Mouse (Mus musculus) spleen, postnatal 36 days (tissue): ENCODE measurements around the gene Ppp1r26.

Experiments used
- DNase-seq, 2 experiments: peaks; one replicate each; pipeline ENCODE4 v3.0.0; 2022; ENCODE audit warnings: low spot score in 2 of 2, mixed read lengths in 1 of 2

Ppp1r26 gene

DNA sequence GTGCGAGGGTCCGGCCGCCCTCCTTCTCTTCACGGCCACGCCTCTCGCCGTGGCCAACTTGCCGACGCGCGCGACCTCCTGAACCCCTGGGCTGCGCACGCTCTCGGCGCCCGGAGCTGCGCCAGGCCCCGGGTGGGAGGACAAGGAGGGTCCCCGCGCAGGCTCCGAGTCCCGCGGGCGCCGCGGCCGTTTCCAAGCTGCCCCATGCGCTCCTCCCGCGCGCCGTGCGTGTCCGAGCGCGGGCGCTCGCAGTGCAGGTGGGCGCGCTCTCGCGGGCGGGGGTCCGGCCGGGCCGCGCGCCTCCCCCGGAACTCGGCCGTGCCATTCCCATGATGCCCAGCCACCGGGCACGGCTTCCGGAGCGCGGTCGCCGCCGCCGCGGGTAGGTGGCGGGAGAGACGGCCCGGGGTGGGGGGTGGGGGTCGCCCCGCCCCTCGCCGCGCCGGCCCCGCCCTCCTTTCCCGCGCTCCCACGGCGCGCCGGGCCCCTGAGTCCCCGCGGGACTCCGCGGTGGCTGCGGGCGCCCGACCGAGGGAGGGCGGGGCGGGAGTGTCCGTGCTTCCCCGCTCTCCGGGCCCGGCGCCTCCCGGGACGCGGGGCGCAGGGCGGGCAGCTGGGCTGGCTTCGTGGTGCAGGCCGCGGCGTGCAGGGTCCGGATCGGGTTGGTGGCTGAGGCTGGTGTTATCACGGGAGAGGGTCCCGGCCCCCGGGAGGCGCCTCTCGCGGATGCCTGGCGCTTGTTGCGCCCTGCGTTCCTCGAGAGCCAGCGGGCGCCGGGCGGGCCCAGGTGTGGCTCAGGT is at the start of gene Ppp1r26:
Gene Ppp1r26 (plus strand): TSS at position 286 of the 800 bp plus-strand sequence.
- no peak for DNase-seq

DNA sequence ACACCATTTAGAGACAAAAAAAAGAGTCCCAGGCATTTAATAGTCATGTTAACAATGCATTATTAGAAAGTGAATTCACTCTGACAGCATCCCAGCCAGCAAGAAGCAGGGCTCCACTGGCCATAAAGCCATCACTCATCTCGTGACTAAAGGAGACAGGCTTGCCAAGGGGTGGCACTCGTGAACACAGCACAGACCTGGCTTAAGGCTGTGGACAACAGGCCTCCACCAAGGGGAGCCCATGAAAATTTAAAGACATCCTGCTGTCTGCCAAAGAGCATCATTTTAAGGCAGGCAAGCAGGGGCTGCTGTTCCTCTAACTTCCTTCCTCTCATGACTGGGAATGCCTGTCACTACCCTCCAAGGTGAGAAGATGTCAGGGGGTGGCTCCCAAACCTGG is 49.7 kb upstream of the Ppp1r26 start:
- DNase-seq, result no peak

DNA sequence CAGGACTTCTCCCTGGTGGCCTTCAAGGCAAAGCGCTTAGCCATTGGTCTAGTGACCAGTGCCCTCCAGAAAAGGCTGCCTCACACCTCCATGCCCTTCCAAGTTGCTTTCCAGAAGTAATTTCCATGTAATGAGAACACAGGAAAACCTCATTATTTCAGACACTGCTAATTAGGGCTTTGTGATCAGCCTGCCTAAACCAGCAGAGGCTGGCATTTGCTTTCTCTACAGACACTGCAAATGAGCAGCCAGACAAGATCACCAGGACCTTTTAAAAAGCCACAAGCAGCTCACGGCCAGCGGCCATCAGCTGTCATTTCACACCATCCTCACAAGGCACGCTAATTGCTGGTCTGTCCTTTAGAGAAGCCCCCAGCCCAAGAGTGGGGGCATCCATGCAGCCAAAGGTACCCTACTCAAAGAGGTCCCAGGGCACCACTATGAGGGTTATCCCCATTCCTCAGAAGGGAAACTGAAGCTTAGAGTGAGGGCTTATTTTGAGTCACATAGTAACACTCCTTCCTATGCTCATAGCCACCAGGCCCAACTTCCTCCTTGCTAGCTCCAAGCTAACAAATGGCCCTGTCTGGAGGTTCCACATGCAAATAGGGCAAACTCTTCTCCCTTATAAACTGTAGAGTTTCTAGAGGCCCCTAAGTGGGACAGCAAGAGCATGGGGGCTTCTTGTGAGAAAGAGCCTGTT is 49.0 kb upstream of the Ppp1r26 start:
- peak in 1 of 2 experiments; percentile 3 for DNase-seq

DNA sequence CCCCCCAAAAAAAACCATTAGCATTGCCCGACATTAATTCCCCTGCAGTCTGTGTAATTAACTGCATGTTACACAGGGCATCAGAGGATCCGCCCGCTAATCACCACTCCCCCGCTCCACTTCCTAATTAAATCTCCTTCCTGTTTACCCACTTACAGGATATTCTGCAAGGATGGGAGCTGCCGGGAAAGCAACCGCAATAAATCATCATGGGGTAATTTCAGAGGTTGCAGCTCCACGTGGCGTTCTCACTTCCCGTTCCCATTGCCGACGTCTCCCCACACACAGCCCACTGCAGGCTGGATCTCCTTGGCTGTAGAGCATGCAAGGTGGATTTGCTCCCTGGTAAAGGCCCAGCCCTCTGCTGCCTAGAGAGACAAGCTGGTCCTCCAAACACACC is 45.0 kb upstream of the Ppp1r26 start:
- peak; percentile 21 to 29 for DNase-seq

DNA sequence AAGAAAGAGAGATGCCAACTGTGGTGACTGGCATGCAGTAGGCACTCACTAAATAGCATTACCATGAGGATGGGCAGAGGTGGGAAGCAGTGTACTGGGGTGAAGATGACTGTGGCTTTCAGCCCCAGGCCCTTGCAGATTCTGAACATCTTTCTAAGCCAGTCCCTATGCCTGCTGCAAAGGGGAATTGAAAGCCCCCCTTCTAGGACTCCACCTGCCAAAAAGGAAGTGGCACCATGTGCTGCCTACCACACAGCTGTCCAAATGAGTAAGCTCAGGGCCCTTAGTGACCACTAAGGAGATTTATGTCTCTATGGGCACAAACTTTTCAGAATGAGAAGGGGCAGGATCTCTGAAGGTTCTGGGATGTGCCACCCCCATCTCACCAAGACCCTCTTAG is 44.5 kb upstream of the Ppp1r26 start:
- DNase-seq, result peak; percentile 43 to 44

DNA sequence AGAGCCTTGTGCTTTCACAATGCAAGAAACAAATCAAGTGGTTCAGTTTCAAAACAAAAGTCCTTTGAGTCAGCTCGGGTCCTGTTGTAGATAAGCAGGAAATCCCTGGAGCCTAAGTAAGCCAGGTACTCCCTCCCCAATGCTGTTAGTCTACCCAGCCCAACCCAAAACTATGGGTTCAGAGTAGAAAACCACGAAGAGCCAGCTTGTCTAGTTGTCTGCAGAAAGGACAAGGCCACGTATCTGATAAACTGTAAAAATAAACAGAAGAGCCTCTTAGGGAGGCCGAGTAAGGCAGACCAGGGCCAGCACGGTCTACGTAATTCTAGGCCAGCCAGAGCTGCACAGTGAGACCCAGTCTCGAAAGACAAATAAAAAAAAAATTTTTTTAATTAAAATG is 38.8 kb upstream of the Ppp1r26 start:
- DNase-seq, result no peak

DNA sequence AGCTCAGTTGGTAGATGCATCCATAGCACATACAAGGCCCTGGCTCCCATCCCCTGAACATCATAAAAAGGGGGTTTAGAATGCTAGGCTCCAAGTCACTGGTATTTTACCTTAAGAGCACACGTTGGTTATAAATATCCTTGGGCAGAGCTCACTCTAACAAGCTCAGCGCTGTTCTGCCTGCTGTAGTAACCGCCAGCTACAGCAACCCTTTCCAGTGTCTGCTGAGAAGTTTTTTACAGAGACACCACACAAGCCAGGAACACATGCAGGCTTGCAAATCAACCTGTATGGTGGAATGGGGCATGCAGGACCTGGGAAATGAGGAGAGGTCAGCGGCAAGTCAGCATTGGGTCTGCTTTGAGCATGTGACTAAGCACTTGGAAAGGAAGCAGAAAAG is 37.5 kb upstream of the Ppp1r26 start:
- no peak for DNase-seq

DNA sequence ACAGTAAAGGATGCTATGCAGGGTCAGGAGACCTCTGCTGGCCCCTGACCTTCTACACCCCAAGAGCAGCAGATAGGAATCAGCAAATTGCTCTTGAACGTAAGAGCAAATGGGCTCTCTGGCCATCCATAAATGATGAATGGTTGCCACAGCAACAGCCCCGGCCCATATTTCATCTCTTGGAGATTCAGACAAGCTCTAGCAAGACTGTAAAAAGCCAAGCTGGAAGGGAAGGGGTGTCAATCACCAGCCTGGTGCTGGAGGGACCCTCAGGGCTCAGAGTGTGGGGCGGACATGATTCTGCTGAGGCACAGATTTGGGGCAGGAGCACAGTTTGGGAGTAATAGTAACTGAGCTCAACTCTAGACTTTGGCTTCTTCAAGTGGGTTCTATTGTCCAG is 37.0 kb upstream of the Ppp1r26 start:
- DNase-seq, result no peak

DNA sequence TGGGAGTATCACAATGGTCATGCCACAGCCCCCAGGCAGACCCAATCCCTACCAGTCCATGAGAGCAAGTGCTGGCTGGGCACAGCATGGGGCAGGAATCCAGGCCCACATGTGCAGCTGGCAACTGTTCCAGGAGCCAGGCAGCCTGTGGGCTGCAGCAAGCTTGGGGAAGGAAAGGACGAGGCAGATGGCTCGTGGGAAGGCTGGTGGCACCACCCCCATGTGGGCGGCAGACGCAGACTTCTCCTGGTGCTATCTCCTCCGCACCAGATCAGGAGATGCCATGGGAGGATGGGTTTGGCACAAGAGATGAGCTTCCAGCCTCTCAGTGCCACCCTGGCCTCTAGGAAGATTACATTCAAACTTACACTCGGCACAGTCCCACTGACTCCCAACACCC is 33.7 kb upstream of the Ppp1r26 start:
- no peak for DNase-seq

DNA sequence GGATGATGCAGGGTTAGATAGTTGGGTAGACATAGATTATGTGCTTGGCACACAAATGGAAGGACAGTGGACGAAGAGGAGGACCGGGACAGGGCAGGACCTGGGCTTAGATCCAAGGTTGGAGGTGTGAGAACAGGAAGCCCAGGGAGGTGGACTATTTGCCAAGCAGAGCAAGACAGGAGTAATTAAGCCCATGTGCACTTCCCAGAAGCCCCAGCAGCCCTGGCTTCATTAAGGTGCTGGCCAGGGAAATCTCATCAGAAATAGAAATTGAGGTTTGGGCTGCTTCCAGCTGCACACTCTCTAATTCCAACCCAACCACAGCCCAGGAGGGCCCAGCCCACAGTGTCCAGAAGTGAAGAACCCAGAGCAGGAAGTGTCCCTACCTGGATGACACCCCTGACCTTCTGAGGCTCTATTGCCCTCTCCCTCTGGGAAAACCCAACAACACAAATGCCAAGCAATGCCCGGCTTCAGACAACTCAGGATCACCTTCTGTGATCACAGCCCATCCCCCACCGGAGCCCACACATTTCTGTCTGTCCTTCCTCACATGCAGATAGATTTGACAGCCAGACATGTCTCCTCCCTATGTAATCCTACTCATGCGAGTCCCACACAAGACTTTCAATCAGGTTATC is 32.4 kb upstream of the Ppp1r26 start:
- DNase-seq, result no peak

DNA sequence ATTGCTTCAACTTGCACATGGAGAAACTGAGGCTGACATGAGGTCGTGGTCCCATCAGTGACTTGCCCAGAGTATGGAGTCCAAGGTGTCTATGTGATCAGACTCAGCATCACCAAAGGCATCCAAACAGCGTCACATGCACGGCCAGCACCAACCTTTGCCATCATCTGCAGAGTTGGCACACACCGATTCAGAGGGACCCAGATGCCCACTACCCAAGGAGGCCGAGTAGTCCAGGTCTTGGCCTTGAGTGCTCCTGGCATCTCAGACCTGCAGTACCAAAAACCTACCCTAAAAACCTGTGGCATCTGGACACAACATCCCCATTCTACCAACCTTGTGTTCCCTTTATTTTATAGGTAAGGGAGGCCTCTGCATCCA is 31.9 kb upstream of the Ppp1r26 start:
- no peak for DNase-seq

DNA sequence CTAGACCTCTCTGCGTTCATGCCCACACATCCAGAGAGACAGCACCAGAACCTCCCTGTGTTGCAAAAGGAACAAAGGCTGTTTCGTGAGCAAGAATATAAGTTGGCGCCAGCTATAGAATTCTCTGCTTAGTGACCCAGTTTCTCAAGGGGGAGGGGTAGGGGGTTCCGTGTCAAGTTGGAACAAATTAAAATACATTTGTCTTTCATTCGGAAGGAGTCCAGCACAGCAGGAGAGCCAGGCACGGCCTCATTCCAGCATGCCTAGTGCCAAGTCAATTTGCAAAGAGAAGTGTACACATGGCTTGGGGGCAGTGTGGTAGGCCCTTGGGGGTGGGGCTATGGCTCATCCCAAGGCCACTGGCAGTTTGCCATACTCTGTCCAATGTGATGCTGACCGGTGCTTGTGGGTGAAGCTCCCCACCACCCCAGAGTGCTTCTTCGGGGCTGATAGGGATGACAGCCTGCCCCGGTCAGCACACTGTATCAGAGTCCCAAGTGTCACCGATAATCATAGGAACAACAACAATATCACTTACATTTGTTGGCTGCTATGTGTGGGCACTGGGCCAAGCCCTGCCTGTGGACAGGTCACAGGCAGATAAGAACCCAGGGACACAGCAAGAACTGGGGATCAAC is 31.1 kb upstream of the Ppp1r26 start:
- DNase-seq, result no peak

DNA sequence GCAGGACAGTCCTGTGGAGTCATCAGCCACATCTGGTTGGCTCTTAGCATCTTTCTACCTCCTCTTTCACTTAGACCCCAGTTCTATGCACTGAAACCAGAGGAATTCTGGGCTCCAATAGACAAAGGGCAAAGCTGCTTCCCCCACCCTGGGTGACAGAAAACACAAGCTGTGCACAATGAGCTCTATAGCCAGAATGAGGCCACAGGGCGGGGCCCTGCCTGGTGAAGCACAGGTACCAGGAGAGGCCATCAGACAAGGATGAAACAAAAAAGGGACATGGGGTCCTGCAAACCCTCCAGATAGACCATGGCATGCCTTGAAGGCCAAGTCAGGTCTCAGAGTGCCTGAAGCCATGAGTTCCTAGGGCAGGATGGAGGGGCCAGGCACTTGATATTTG is 30.1 kb upstream of the Ppp1r26 start:
- DNase-seq, result no peak

DNA sequence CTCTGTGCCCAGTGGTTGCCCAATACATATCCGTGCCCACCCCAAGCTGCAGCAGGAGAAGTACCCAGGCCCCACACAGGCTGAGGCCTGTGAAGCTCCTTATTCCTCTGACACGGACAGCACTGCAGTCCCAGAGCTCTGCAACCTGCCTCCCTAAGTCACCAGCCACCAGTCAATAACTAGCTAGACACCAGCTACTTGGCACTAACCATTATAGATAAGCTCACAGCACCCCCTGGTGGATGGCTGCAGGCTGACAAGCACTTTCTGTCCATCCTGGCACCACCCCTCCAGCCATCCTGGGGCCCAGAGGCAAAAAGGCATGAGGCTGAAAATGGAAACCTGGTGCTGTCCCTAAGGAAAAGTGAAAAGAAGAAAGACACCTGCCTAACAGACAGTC is 28.6 kb upstream of the Ppp1r26 start:
- DNase-seq, result peak; percentile 56 to 63

DNA sequence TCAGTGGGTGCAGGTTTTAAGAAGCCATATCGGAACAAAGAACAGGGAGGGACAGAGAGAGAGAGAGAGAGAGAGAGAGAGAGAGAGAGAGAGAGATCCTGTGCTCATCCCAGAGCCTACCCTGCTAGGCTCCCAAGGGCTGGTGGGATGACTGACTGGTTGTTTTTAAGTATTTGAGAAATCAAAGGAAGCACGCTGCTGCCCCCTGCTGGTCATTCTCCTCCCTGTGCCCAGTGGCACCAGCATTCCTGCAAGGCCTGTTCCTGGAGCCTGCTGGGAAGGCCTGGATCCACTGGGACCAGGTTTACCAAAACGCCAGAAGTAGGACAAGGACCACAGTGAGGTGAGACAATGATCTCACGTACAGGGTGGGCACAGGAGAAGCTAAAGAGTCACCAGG is 26.7 kb upstream of the Ppp1r26 start:
- DNase-seq, result peak; percentile 25 to 26

DNA sequence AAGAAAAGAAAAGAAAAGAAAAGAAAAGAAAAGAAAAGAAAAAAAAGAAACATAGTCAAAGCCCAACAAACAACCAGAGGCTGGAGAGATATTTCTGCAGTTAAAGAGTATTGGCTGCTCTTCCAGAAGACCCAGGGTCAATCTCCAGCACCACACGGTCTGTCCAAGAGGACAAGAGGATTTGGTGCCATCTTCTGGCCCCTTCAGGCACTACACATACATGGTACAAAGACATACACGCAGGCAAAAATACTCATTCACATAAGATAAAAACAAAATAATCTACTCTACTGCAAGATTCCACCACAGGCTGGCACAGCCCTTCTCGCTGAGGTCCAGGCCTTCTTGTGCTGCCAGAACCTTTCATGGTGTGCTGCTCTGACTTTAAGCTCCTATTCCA is 23.4 kb upstream of the Ppp1r26 start:
- DNase-seq, result peak in 1 of 2 experiments; percentile 19

DNA sequence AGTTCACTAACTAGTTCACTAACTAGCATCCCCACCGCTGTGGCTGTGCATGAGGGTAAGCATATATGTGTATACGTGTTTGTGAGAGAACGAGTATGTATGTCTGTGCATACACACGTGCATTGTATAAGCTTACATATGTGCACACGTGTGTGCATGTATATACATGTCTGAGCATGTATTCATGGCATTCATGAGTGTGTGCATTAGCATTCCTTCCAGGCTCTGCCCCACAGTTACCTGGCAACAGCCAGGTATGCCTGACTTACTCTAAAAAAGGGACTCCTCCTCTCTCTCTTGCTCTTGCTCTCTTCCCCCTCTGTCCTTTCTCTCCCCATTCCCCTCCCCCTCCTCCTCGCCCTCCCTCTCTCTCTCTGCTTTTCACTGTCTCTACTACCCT is 19.4 kb upstream of the Ppp1r26 start:
- DNase-seq, result no peak

DNA sequence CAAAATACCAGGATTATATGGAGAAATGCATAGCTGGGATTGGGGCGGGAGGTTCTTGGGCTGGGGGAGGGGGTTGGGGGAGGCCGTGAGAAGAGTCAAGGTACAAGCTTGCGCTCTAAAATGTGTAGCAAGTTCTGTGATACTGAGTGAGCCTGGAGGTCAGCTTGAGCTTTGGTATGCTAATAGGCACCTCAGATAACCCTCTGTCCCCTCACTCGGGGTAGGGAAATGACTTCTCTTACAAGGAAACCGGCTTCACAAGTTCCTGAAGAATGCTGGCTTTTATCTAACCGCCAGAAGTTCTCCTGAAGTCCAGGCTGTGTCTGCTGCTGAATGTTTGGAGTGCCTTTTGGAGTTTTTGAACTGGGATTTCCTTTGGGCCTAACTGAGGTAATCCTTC is 15.8 kb upstream of the Ppp1r26 start:
- no peak for DNase-seq

DNA sequence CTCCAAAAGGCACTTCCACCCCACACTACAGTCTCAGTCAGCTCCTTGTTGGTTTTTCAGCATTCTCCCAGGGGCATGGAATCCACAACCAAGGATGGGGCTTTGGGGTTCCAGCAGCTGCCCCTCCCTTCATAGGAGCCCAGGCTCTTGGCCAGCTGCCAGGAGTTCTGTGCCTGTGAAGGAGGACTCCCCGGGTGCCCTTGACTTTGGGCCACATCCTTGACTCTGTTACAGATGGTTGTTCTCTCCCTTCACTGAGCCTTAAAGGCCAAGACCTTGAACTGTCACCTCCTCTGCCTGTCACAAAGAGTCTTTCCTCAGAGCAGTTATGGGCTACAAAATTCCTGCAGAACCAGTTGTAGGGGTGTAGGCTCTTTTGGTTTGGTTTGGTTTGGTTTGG is 13.8 kb upstream of the Ppp1r26 start:
- DNase-seq, result no peak

DNA sequence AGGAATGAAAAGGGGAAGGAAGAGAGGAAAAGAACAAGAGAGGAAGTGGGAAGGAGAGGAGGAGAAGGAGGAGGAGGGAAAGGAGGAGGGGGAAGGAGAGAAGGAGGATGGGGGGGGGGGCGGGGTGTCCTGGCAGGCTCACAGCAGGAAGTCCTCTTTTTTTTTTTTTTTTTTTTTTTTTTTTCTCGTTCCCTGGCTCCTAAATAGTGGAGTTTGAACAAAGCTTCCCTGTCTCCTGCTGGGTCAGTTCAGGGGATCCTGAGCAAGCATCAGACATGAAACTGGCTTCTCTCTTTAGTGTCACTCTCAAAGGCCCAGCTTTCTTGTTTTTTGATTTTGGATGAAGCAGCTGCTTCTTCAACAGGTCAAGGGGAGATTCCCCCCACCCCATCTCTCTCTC is 13.1 kb upstream of the Ppp1r26 start:
- no peak for DNase-seq

DNA sequence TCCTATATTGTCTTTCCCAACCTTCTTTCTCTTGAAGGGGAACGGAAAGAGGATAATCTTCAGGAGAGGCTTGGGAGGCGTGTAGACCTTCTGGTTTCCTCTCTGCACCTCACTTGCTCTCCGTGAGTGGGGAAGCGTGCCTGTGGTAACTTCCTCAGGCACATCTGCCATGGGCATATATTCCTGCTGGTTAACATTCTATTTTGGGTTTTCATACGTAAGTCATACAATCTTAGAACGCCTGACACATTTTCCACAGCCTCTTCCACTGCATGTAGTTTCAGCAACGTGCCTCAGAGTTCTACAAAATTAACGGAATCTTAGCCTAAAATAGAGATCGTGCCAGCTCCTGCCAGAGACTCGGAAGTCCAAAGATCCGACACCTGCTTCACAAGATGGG is 11.2 kb upstream of the Ppp1r26 start:
- DNase-seq, result no peak

DNA sequence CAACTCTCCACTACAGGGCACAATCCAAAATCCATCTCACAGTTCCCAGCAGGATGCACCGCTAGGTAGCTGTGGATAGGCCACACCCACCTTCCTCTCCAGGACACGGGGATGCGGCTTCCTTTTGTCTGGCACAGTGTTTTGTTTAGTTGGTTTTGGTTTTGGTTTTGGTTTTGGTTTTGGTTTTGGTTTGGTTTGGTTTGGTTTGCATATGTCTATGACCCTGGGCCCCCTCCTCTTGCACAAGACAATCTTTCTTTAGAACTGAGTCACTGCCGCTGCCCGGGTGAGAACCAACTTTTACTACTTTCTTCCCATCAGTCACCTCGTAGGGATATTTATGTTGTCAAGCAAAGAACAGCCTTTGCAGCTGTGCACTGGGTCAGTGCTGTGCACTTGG is 5.8 kb upstream of the Ppp1r26 start:
- no peak for DNase-seq
